Mouse (Mus musculus) forebrain, embryonic 12.5 days (tissue): ENCODE data around the gene Hyal3. TPM values are rescaled to one million over a fixed set of nuclear protein-coding genes. Genes with fewer than 3 reads are reported as not detected.

Experiments used
- ATAC-seq: fragments of 200-750 bp; cut with Nextera tagmentation; 2 replicates; pipeline ENCODE4 v1.8.0; 2017; ENCODE audit warnings: moderate TSS enrichment; ENCODE audit not compliant: low FRiP score
- H3K27ac ChIP-seq: fragments of 300-500 bp; sonication (generic); 2 replicates; pipeline ENCODE4 v1.5.1; 2016; ENCODE audit warnings: mild to moderate bottlenecking
- H3K27me3 ChIP-seq: fragments of 300-500 bp; sonication (generic); 2 replicates; pipeline ENCODE4 v1.6.1; 2016; ENCODE audit warnings: mild to moderate bottlenecking
- H3K36me3 ChIP-seq: fragments of 300-500 bp; sonication (generic); replicated peaks from 2 replicates; pipeline ENCODE4 v1.6.1; 2016; ENCODE audit warnings: mild to moderate bottlenecking
- H3K4me1 ChIP-seq: fragments of 300-500 bp; sonication (generic); 2 replicates; pipeline ENCODE4 v1.6.1; 2016
- H3K4me2 ChIP-seq: fragments of 300-500 bp; sonication (generic); 2 replicates; pipeline ENCODE4 v1.6.1; 2016; ENCODE audit warnings: mild to moderate bottlenecking, moderate library complexity
- H3K4me3 ChIP-seq: fragments of 300-500 bp; sonication (generic); replicated peaks from 2 replicates; pipeline ENCODE4 v1.5.1; 2016; ENCODE audit warnings: mild to moderate bottlenecking
- H3K9ac ChIP-seq: fragments of 300-500 bp; sonication (generic); 2 replicates; pipeline ENCODE4 v1.6.1; 2016; ENCODE audit warnings: mild to moderate bottlenecking
- H3K9me3 ChIP-seq: fragments of 300-500 bp; sonication (generic); 2 replicates; pipeline ENCODE4 v1.6.1; 2016
- WGBS: fragments of 180-500 bp; shearing (Covaris S2); methylation state at CpG from one replicate; pipeline ENCODE4 v1.1.7; 2016; 5-methylcytosine and 5-hydroxymethylcytosine counted together
- polyA plus RNA-seq: library from polyadenylated mRNA; unstranded; fragments of >200 nt; fragmentation: Nextera tagmentation; extraction: Ambion mirVana; gene quantifications from 2 replicates; pipeline ENCODE4 v1.2.1, GENCODE M21; 2016

The Hyal3 gene
- polyA plus RNA-seq, 1 experiment from 2014 or later, result 0.80 TPM

- Histone ChIP-seq H3K27me3 (no peaks in the 10 kb centered on the region; the same call in 1 of the 2 replicates), H3K4me3 (no peak overlapping the region), H3K4me2 (no peak overlapping the region), H3K9ac (peak overlapping the region; percentile 25; the same call in 1 of the 2 replicates), H3K27ac (no peak overlapping the region), H3K36me3 (no peaks in the 10 kb centered on the region), H3K9me3 (no peaks in the 10 kb centered on the region), H3K4me1 (peaks cover 58% of the 10 kb centered on the region)
- 21% methylated on average over 9 of the region's 9 CpGs for WGBS
- ATAC-seq, result no peak
Measured at GRCm38 (mm10) chr9:107606591-107606990, 26.0 kb downstream of the Hyal3 start.

DNA sequence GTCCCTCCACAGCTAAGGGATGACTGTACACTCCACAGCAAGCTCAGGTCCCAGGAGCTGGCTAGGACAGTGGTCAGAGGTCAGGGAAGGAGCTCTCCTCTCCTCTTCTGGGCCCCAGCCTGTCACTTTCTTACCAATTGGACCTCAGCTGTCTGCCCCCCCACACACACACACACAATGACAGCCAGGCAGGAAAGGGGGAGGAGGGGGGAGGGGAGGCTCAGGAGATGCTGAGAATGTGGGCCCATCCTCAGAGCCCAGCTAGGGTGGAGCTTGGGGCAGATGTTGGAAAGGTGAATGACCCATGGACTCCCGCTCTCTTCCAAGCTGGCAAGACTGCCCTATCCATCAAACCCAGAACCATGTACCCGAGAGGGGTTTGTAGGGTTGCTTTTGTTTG is 26.4 kb downstream of the Hyal3 start:
- peaks cover 63% of the 10 kb centered on the region for H3K4me1 ChIP-seq
- no peak overlapping the region for H3K27ac ChIP-seq

DNA sequence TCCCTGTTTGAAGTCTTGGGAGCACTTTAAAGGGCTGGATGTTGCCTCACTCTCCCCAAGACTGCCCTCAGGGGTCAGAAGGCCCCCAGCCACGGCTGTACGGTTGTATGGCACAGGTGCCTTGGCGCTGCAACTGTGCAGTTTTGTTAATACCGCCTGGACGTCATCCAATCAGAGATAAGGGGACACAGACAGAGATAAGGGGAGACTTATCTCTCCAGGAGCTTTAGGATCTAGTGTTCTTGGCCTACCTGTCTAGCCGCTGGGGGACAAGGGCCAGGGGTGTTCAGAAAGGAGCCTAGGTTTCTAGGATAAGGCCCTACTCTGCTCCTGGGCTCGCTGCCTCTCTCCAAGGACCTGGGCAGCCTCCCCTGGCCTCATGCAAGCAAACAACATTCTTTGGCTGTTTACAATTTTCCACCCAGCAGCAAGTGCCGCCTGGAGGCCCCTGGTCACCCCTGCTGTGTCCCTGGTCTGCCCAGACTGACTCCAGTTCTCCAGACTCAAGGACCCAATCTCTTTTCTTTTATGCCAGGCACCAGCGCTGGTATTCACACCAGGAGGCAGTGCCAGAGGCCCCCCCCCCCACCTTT is 27.1 kb downstream of the Hyal3 start:
- no peak for ATAC-seq
- 59% methylated on average over 9 of the region's 9 CpGs for WGBS
- Histone ChIP-seq H3K27me3 (no peaks in the 10 kb centered on the region; the same call in 1 of the 2 replicates), H3K36me3 (no peaks in the 10 kb centered on the region), H3K9ac (no peak overlapping the region), H3K4me3 (no peak overlapping the region), H3K4me1 (peaks cover 62% of the 10 kb centered on the region), H3K27ac (no peak overlapping the region), H3K9me3 (no peaks in the 10 kb centered on the region), H3K4me2 (no peak overlapping the region)

More for the DNA sequence above, 26.4 kb downstream of the Hyal3 start:
- Histone ChIP-seq H3K4me3 (no peak overlapping the region), H3K36me3 (no peaks in the 10 kb centered on the region), H3K27me3 (no peaks in the 10 kb centered on the region; the same call in 1 of the 2 replicates), H3K9me3 (no peaks in the 10 kb centered on the region), H3K4me2 (no peak overlapping the region), H3K9ac (0 out of 2 replicates have a peak overlapping the region, but pooled peaks have one; percentile 25)
- WGBS, result 75% methylated on average over 2 of the region's 2 CpGs
- ATAC-seq, result no peak

DNA sequence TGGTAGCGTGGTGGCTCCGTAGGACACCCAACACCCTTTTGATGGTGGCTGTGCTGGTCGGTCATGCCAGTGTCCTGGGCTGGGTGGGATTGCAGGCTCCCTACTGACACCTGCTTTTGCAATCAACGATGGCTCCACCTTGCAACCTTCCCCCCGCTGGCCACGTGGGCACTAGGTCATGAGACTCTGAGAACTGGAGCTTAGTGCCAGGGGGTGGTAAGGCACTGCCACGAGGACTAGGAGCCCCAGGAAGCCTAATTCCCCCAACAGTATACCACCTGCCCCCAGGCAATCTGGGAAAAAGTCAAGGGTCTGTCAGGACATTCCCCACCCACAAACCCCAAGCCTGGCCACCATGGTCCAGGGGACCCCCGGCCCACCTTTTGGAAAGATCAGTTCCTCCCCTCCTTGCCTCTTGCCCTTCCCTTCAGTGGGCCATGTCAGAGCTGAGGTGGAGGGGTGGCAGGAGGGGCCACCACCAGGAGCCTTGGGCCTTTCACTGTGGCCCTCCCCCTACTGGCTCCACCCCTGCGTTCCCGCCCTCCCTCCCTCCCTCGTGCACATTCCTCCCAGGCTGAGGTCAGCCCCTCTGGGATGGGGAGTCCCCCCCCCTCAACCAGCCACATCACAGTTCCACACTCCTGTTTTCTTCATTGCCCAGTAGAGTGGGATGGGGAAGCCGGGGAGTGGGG is 28.3 kb downstream of the Hyal3 start, which contains the start of gene Sema3b:
Gene Sema3b, minus strand, starts transcription at position 489 of the 692 bp plus-strand sequence.
- H3K4me1 ChIP-seq, result peaks cover 71% of the 10 kb centered on the region
- no peaks in the 10 kb centered on the region for H3K9me3 ChIP-seq
- H3K9ac ChIP-seq, result peak within 1 kb of the TSS; percentile 33; the same call in 1 of the 2 replicates
- H3K27ac ChIP-seq, result peak within 1 kb of the TSS; percentile 46; the same call in 1 of the 2 replicates
- 44% methylated on average over 11 of the region's 12 CpGs for WGBS
- no peak for ATAC-seq
- peaks cover 3% of the 10 kb centered on the region; the same call in 1 of the 2 replicates for H3K36me3 ChIP-seq
- H3K4me3 ChIP-seq, result no peak within 1 kb of the TSS
- no peaks in the 10 kb centered on the region; the same call in 1 of the 2 replicates for H3K27me3 ChIP-seq
- peak within 1 kb of the TSS; percentile 22; the same call in 1 of the 2 replicates for H3K4me2 ChIP-seq

- H3K4me3 ChIP-seq, result no peak overlapping the region
- no peaks in the 10 kb centered on the region; the same call in 1 of the 2 replicates for H3K27me3 ChIP-seq
- peak overlapping the region; percentile 33; the same call in 1 of the 2 replicates for H3K9ac ChIP-seq
- no peaks in the 10 kb centered on the region for H3K9me3 ChIP-seq
- H3K27ac ChIP-seq, result peak overlapping the region; percentile 46; the same call in 1 of the 2 replicates
- WGBS, result 66% methylated on average over 4 of the region's 4 CpGs
- peaks cover 9% of the 10 kb centered on the region for H3K36me3 ChIP-seq
- ATAC-seq, result no peak
- H3K4me2 ChIP-seq, result no peak overlapping the region
- H3K4me1 ChIP-seq, result peaks cover 72% of the 10 kb centered on the region
Measured at GRCm38 (mm10) chr9:107609433-107609830, 28.8 kb downstream of the Hyal3 start.

- H3K4me1 ChIP-seq, result peaks cover 69% of the 10 kb centered on the region
- H3K27ac ChIP-seq, result peak overlapping the region; percentile 99
- 69% methylated on average over 6 of the region's 6 CpGs for WGBS
- H3K4me2 ChIP-seq, result peak overlapping the region; percentile 61
- no peaks in the 10 kb centered on the region for H3K9me3 ChIP-seq
- H3K9ac ChIP-seq, result peak overlapping the region; percentile 71
- peak overlapping the region; percentile 36 for H3K4me3 ChIP-seq
- H3K27me3 ChIP-seq, result no peaks in the 10 kb centered on the region; the same call in 1 of the 2 replicates
- no peak; the same call in 1 of the 2 replicates for ATAC-seq
- peaks cover 31% of the 10 kb centered on the region for H3K36me3 ChIP-seq
Measured at GRCm38 (mm10) chr9:107611456-107612190, 31.0 kb downstream of the Hyal3 start.

DNA sequence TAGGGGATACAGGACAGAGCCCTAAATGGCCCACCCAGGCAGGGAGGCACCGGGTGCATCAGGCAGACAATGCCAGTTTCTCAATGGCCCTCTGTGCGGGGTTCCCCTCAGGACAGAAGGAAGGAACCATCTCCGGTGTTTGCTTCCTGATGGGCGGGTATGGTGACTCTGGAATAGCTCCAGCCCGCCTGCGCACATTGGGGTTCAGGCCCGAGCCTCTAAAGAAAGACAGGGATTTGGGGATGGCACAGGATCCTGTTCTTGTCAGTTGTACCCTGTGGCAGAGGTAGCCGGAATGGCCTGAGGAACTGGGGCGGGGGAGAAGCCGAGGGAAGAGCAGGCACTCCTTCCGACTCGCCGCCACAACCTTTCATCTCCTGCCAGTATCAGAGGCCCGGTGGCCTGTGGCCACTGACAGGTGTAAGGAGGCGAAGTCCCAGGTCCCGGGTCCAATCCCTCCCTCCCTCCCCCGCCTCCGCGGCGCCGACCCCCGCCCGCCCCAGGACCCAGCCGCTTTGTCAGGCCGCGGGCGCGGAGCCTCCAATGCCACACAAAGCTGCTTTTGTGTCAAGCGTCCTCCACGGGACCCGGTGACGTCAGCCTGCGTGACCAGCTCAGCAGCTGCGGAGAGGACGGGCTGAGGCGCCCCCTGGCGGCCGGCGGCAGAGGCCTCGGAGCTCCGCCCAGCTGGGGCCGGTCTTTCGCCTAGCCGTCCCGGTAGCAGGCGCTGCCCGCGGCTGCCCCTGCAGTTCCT is 31.8 kb downstream of the Hyal3 start:
- peaks cover 62% of the 10 kb centered on the region for H3K4me1 ChIP-seq
- 1% methylated on average over 45 of the region's 48 CpGs for WGBS

GRCm38 (mm10) chr9:107612945-107613569 is 32.4 kb downstream of the Hyal3 start:
- Histone ChIP-seq H3K9me3 (no peaks in the 10 kb centered on the region), H3K4me2 (peak overlapping the region; percentile 61), H3K9ac (peak overlapping the region; percentile 71; the same call in 1 of the 2 replicates), H3K36me3 (peaks cover 43% of the 10 kb centered on the region), H3K4me3 (peak overlapping the region; percentile 36), H3K4me1 (peaks cover 55% of the 10 kb centered on the region), H3K27ac (peak overlapping the region; percentile 99), H3K27me3 (no peaks in the 10 kb centered on the region)
- WGBS, result 13% methylated on average over 12 of the region's 12 CpGs
- 0 out of 2 replicates have a peak, but pooled peaks have one; percentile 9 for ATAC-seq

More for the DNA sequence above, 31.8 kb downstream of the Hyal3 start:
- H3K9ac ChIP-seq, result peak overlapping the region; percentile 71
- H3K36me3 ChIP-seq, result peaks cover 37% of the 10 kb centered on the region
- peak overlapping the region; percentile 36 for H3K4me3 ChIP-seq
- H3K9me3 ChIP-seq, result no peaks in the 10 kb centered on the region
- peak; percentile 94 for ATAC-seq
- peak overlapping the region; percentile 99 for H3K27ac ChIP-seq
- peak overlapping the region; percentile 61 for H3K4me2 ChIP-seq
- no peaks in the 10 kb centered on the region for H3K27me3 ChIP-seq

GRCm38 (mm10) chr9:107615035-107615434 is 34.4 kb downstream of the Hyal3 start:
- Histone ChIP-seq H3K9ac (no peak overlapping the region), H3K36me3 (peaks cover 63% of the 10 kb centered on the region), H3K27me3 (no peaks in the 10 kb centered on the region), H3K4me2 (no peak overlapping the region), H3K27ac (peak overlapping the region; percentile 43; the same call in 1 of the 2 replicates), H3K4me3 (no peak overlapping the region), H3K9me3 (no peaks in the 10 kb centered on the region), H3K4me1 (peaks cover 53% of the 10 kb centered on the region)
- no peak for ATAC-seq
- 82% methylated on average over 4 of the region's 4 CpGs for WGBS

DNA sequence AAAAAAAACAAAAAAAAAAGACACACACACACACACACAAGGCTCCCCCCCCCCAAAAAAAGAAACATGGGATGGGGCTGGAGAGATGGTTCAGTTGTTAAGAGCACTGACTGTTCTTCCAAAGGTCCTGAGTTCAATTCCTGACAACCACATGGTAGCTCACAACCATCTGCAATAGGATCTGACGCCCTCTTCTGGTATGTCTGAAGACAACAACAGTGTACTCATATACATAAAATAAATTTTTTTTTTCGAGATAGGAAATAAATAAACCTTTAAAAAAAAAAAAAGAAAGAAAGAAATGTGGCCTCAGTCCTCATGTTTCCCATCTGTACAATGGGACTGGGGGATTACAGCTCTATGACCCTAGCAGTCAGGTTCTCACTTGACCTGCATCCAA is 36.8 kb downstream of the Hyal3 start:
- no peaks in the 10 kb centered on the region for H3K9me3 ChIP-seq
- no peak overlapping the region for H3K27ac ChIP-seq
- H3K27me3 ChIP-seq, result no peaks in the 10 kb centered on the region
- H3K4me3 ChIP-seq, result no peak overlapping the region
- H3K4me1 ChIP-seq, result peaks cover 39% of the 10 kb centered on the region
- WGBS, result 93% methylated on average over 2 of the region's 2 CpGs
- H3K36me3 ChIP-seq, result peaks cover 75% of the 10 kb centered on the region
- no peak for ATAC-seq
- H3K9ac ChIP-seq, result no peak overlapping the region
- no peak overlapping the region for H3K4me2 ChIP-seq

- Histone ChIP-seq H3K9ac (no peak overlapping the region), H3K36me3 (peaks cover 80% of the 10 kb centered on the region)
Measured at GRCm38 (mm10) chr9:107618098-107618497, 37.5 kb downstream of the Hyal3 start.

More at GRCm38 (mm10) chr9:107618098-107618497, 37.5 kb downstream of the Hyal3 start:
- WGBS, result 96% methylated on average over 6 of the region's 6 CpGs
- H3K4me2 ChIP-seq, result no peak overlapping the region
- H3K4me3 ChIP-seq, result no peak overlapping the region
- ATAC-seq, result no peak
- H3K27me3 ChIP-seq, result no peaks in the 10 kb centered on the region
- no peaks in the 10 kb centered on the region for H3K9me3 ChIP-seq
- H3K4me1 ChIP-seq, result peaks cover 34% of the 10 kb centered on the region
- H3K27ac ChIP-seq, result 0 out of 2 replicates have a peak overlapping the region, but pooled peaks have one; percentile 62
